Mouse (Mus musculus): ENCODE data around the gene Pwwp2b. TPM values are rescaled to one million over a fixed set of nuclear protein-coding genes. Genes with fewer than 3 reads are reported as not detected.

Gene Pwwp2b
- total RNA-seq (2022): 10 to 100 TPM; 16.8 to 18.3 (median 17.7) TPM

GRCm38 (mm10) chr7:139247881-139248614 is at the start of gene Pwwp2b:
Pwwp2b (plus strand) TSS chr7:139248482.
- peak; percentile 41 to 64 for DNase-seq (ENCODE audit: low spot score in 2 of 2)

GRCm38 (mm10) chr7:139200108-139200507 is 48.2 kb upstream of the Pwwp2b start:
- peak in 1 of 2 experiments; percentile 49 for DNase-seq (ENCODE audit: low spot score in 2 of 2)

- DNase-seq (ENCODE audit: low spot score in 2 of 2): no peak
Observed at GRCm38 (mm10) chr7:139201209-139201608, 47.1 kb upstream of the Pwwp2b start.

GRCm38 (mm10) chr7:139208023-139208772 is 40.1 kb upstream of the Pwwp2b start:
- no peak for DNase-seq (ENCODE audit: low spot score in 2 of 2)

- no peak for DNase-seq (ENCODE audit: low spot score in 2 of 2)
Observed at GRCm38 (mm10) chr7:139208773-139209095, 39.5 kb upstream of the Pwwp2b start.

- no peak for DNase-seq (ENCODE audit: low spot score in 2 of 2)
Observed at GRCm38 (mm10) chr7:139211761-139212160, 36.5 kb upstream of the Pwwp2b start.

- peak; percentile 97 to 98 for DNase-seq (ENCODE audit: low spot score in 2 of 2)
Observed at GRCm38 (mm10) chr7:139212754-139213745, 35.2 kb upstream of the Pwwp2b start, which contains the start of the genes Lrrc27 and Stk32c. Lrrc27 (plus strand) TSS chr7:139212988. Stk32c (minus strand) TSS chr7:139213307.

- no peak for DNase-seq (ENCODE audit: low spot score in 2 of 2)
Observed at GRCm38 (mm10) chr7:139213751-139214150, 34.5 kb upstream of the Pwwp2b start.

- no peak for DNase-seq (ENCODE audit: low spot score in 2 of 2)
Observed at GRCm38 (mm10) chr7:139214160-139214559, 34.1 kb upstream of the Pwwp2b start.

GRCm38 (mm10) chr7:139214596-139215340 is 33.5 kb upstream of the Pwwp2b start:
- DNase-seq (ENCODE audit: low spot score in 2 of 2): no peak

- no peak for DNase-seq (ENCODE audit: low spot score in 2 of 2)
Observed at GRCm38 (mm10) chr7:139215516-139215915, 32.8 kb upstream of the Pwwp2b start.

- DNase-seq (ENCODE audit: low spot score in 2 of 2): no peak
Observed at GRCm38 (mm10) chr7:139215946-139216345, 32.3 kb upstream of the Pwwp2b start.

GRCm38 (mm10) chr7:139216464-139216863 is 31.8 kb upstream of the Pwwp2b start:
- no peak for DNase-seq (ENCODE audit: low spot score in 2 of 2)

GRCm38 (mm10) chr7:139217046-139217445 is 31.2 kb upstream of the Pwwp2b start:
- DNase-seq (ENCODE audit: low spot score in 2 of 2): no peak

- no peak for DNase-seq (ENCODE audit: low spot score in 2 of 2)
Observed at GRCm38 (mm10) chr7:139218641-139219415, 29.5 kb upstream of the Pwwp2b start.

- DNase-seq (ENCODE audit: low spot score in 2 of 2): no peak
Observed at GRCm38 (mm10) chr7:139219486-139219885, 28.8 kb upstream of the Pwwp2b start.

- DNase-seq (ENCODE audit: low spot score in 2 of 2): no peak
Observed at GRCm38 (mm10) chr7:139220303-139220702, 28.0 kb upstream of the Pwwp2b start.

GRCm38 (mm10) chr7:139221072-139221471 is 27.2 kb upstream of the Pwwp2b start:
- DNase-seq (ENCODE audit: low spot score in 2 of 2): no peak

- DNase-seq (ENCODE audit: low spot score in 2 of 2): no peak
Observed at GRCm38 (mm10) chr7:139221856-139222255, 26.4 kb upstream of the Pwwp2b start.

GRCm38 (mm10) chr7:139222341-139222740 is 25.9 kb upstream of the Pwwp2b start:
- DNase-seq (ENCODE audit: low spot score in 2 of 2): no peak

Measured in left cerebral cortex, adult 8-10 months (tissue).